Mouse (Mus musculus) hindbrain, embryonic 15.5 days (tissue): ENCODE measurements at regions not wholly inside any gene's neighbourhood (a gene's known extent, or its start where the extent isn't known, plus 50 kb on each side); places are given as distances from the start of the nearest gene placed in this dataset. TPM values are rescaled to one million over a fixed set of nuclear protein-coding genes. Genes with fewer than 3 reads are reported as not detected.

Experiments used
- microRNA-seq: library from miRNA; unstranded; fragments of <30 nt; microRNA quantifications from one replicate; pipeline ENCODE4, GENCODE M21; 2016

Small RNAs in the stretch of these regions (microRNA-seq; reads per million reads assigned to microRNA genes)
- gene Gm22401: not detected
